Mouse (Mus musculus) intestine, embryonic 15.5 days (tissue): ENCODE data around the gene Gse1. TPM values are rescaled to one million over a fixed set of nuclear protein-coding genes. Genes with fewer than 3 reads are reported as not detected.

ENCODE experiments used
- ATAC-seq: fragments of 200-750 bp; cut with Nextera tagmentation; 2 replicates; pipeline ENCODE4 v1.8.0; 2017; ENCODE audit warnings: moderate TSS enrichment, moderate library complexity
- H3K27ac ChIP-seq: fragments of 300-500 bp; sonication (generic); 2 replicates; pipeline ENCODE4 v1.5.1; 2015; ENCODE audit warnings: mild to moderate bottlenecking, inconsistent platforms
- H3K27me3 ChIP-seq: fragments of 300-500 bp; sonication (generic); replicated peaks from 2 replicates; pipeline ENCODE4 v1.6.1; 2015; ENCODE audit warnings: inconsistent platforms
- H3K36me3 ChIP-seq: fragments of 300-500 bp; sonication (generic); 2 replicates; pipeline ENCODE4 v1.6.1; 2015; ENCODE audit warnings: inconsistent platforms
- H3K4me1 ChIP-seq: fragments of 300-500 bp; sonication (generic); replicated peaks from 2 replicates; pipeline ENCODE4 v1.6.1; 2015; ENCODE audit warnings: inconsistent platforms
- H3K4me2 ChIP-seq: fragments of 300-500 bp; sonication (generic); replicated peaks from 2 replicates; pipeline ENCODE4 v1.6.1; 2015; ENCODE audit warnings: mild to moderate bottlenecking, inconsistent platforms
- H3K4me3 ChIP-seq: fragments of 300-500 bp; sonication (generic); replicated peaks from 2 replicates; pipeline ENCODE4 v1.5.1; 2015; ENCODE audit warnings: inconsistent platforms
- H3K9ac ChIP-seq: fragments of 300-500 bp; sonication (generic); 2 replicates; pipeline ENCODE4 v1.6.1; 2015; ENCODE audit warnings: inconsistent platforms
- H3K9me3 ChIP-seq: fragments of 300-500 bp; sonication (generic); 2 replicates; pipeline ENCODE4 v1.6.1; 2016; ENCODE audit warnings: inconsistent platforms
- WGBS: fragments of 180-500 bp; shearing (Covaris S2); methylation state at CpG from one replicate; pipeline ENCODE4 v1.1.7; 2015; 5-methylcytosine and 5-hydroxymethylcytosine counted together
- polyA plus RNA-seq: library from polyadenylated mRNA; unstranded; fragments of >200 nt; fragmentation: Nextera tagmentation; extraction: Ambion mirVana; gene quantifications from 2 replicates; pipeline ENCODE4 v1.2.1, GENCODE M21; 2015

The Gse1 gene
- polyA plus RNA-seq, 1 experiment from 2014 or later: 7.9 TPM

GRCm38 (mm10) chr8:120337627-120338026 is 109.4 kb downstream of the Gse1 start:
- WGBS: 59% methylated on average over 5 of the region's 5 CpGs

DNA sequence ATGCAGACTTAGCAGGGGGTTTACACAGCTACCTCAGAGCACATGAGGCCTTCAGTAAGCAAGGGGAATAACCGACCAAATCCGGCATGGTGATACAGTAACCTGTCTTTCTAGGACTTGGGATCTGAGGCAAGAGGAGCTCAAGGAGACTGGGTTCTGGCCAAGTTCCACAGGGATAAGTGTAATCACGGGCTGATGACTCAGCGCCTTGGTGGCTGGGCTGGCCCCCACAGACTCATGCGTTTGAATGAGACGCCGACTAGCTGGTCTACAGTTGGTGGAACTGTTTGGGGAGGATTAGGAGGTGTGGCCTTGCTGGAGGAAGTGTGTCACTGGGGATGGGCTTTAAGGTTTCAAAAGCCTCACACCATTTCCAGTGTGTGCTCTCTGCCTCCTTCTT is 110.4 kb downstream of the Gse1 start:
- no peak overlapping the region for H3K9ac ChIP-seq
- H3K4me2 ChIP-seq: no peak overlapping the region
- no peaks in the 10 kb centered on the region for H3K27me3 ChIP-seq
- H3K36me3 ChIP-seq: no peaks in the 10 kb centered on the region
- WGBS: 86% methylated on average over 7 of the region's 7 CpGs
- no peaks in the 10 kb centered on the region for H3K9me3 ChIP-seq
- no peak for ATAC-seq
- H3K4me1 ChIP-seq: peaks cover 23% of the 10 kb centered on the region
- H3K4me3 ChIP-seq: no peak overlapping the region
- no peak overlapping the region for H3K27ac ChIP-seq

More at GRCm38 (mm10) chr8:120337627-120338026, 109.4 kb downstream of the Gse1 start:
- Histone ChIP-seq H3K27ac (no peak overlapping the region), H3K9me3 (no peaks in the 10 kb centered on the region), H3K4me2 (no peak overlapping the region), H3K36me3 (no peaks in the 10 kb centered on the region), H3K27me3 (no peaks in the 10 kb centered on the region), H3K4me3 (no peak overlapping the region), H3K9ac (no peak overlapping the region), H3K4me1 (peaks cover 23% of the 10 kb centered on the region)
- no peak for ATAC-seq

DNA sequence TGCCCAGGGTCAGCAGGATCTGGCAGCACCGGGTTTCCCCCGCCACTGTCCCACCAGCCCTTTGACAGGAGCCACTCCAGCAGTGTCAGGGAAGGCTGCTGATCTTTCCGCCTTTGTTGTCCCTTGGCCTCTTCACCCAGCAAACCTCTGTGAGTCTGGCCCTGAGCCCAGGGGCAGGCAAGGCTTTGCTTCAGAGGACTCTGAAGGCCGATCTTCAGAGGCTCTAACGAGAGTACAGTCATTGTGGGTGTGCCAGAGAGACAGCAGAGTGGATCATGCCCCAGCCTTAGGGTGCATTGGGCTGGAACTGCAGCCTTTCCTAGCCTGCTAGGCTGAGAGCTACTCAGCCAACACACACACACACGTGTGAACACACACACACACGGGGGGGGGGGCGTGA is 111.5 kb downstream of the Gse1 start:
- no peak for ATAC-seq
- H3K4me1 ChIP-seq: peaks cover 20% of the 10 kb centered on the region
- 75% methylated on average over 7 of the region's 8 CpGs for WGBS

DNA sequence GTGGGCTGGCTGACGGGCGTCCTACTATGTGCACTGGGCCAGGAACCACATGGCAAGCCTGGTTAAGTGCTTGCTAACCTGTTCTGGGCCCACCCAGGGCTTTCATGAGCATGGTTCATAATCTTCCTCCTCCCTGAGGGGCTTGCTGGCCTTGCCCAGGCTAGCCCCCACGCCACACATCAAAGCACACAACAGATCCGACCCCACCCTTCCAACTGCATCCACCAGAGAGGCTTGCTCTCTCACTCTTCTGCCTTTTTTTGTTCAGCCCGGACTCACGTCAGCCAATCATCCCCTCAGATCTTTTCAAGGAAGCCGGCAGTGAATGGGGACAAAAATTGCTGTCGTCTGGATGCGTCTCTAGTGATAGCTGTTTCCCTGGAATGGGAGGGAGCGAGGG is 112.9 kb downstream of the Gse1 start:
- Histone ChIP-seq H3K27ac (no peak overlapping the region), H3K4me2 (no peak overlapping the region), H3K4me1 (peaks cover 6% of the 10 kb centered on the region), H3K9ac (no peak overlapping the region), H3K9me3 (no peaks in the 10 kb centered on the region), H3K27me3 (no peaks in the 10 kb centered on the region), H3K4me3 (no peak overlapping the region), H3K36me3 (no peaks in the 10 kb centered on the region)
- WGBS: 85% methylated on average over 10 of the region's 10 CpGs
- ATAC-seq: no peak

More for the DNA sequence above, 111.5 kb downstream of the Gse1 start:
- H3K36me3 ChIP-seq: no peaks in the 10 kb centered on the region
- H3K4me2 ChIP-seq: no peak overlapping the region
- H3K27ac ChIP-seq: no peak overlapping the region
- H3K9me3 ChIP-seq: no peaks in the 10 kb centered on the region
- H3K27me3 ChIP-seq: no peaks in the 10 kb centered on the region
- H3K4me3 ChIP-seq: no peak overlapping the region
- H3K9ac ChIP-seq: no peak overlapping the region

- H3K4me3 ChIP-seq: no peak overlapping the region
- no peak overlapping the region for H3K4me2 ChIP-seq
- no peak overlapping the region for H3K27ac ChIP-seq
- 73% methylated on average over 7 of the region's 7 CpGs for WGBS
- no peak overlapping the region for H3K9ac ChIP-seq
- peaks cover 8% of the 10 kb centered on the region; the same call in 1 of the 2 replicates for H3K4me1 ChIP-seq
- H3K9me3 ChIP-seq: no peaks in the 10 kb centered on the region
- no peaks in the 10 kb centered on the region for H3K36me3 ChIP-seq
- no peaks in the 10 kb centered on the region for H3K27me3 ChIP-seq
- ATAC-seq: no peak
These were observed 114.7 kb downstream of the Gse1 start for GRCm38 (mm10) chr8:120342847-120343548.

DNA sequence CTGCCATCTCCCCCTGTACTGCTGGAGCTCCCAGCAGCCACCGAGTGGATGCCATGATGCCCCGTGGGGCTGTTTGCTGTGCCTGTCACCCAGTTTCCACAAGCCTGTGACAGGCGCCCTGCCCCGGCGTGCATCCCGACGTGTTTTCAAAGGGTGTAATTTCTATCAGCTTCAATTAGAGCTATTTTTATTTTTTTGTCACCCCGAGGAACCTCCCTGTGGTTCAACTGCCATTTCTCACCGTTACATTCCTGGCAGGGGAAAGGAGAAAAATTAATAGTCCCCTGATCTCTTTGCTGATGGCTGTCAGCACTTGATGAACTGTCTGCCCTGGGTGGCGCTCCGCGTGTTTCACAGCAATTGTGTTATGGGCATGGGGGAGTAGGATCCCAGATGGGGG is 115.3 kb downstream of the Gse1 start:
- 82% methylated on average over 12 of the region's 12 CpGs for WGBS
- H3K4me3 ChIP-seq: no peak overlapping the region
- no peak for ATAC-seq

GRCm38 (mm10) chr8:120344166-120344565 is 115.9 kb downstream of the Gse1 start:
- no peak overlapping the region for H3K4me3 ChIP-seq
- H3K9me3 ChIP-seq: no peaks in the 10 kb centered on the region
- H3K27ac ChIP-seq: no peak overlapping the region
- H3K9ac ChIP-seq: no peak overlapping the region
- H3K27me3 ChIP-seq: no peaks in the 10 kb centered on the region
- H3K4me2 ChIP-seq: no peak overlapping the region
- peaks cover 15% of the 10 kb centered on the region; the same call in 1 of the 2 replicates for H3K4me1 ChIP-seq
- ATAC-seq: no peak
- no peaks in the 10 kb centered on the region for H3K36me3 ChIP-seq
- 44% methylated on average over 4 of the region's 4 CpGs for WGBS

More for the DNA sequence above, 115.3 kb downstream of the Gse1 start:
- Histone ChIP-seq H3K27ac (no peak overlapping the region), H3K9ac (no peak overlapping the region), H3K9me3 (no peaks in the 10 kb centered on the region), H3K27me3 (no peaks in the 10 kb centered on the region), H3K4me1 (peaks cover 11% of the 10 kb centered on the region; the same call in 1 of the 2 replicates), H3K4me2 (no peak overlapping the region), H3K36me3 (no peaks in the 10 kb centered on the region)

- no peaks in the 10 kb centered on the region for H3K9me3 ChIP-seq
- H3K9ac ChIP-seq: no peak overlapping the region
- H3K36me3 ChIP-seq: no peaks in the 10 kb centered on the region
- no peak overlapping the region for H3K4me3 ChIP-seq
- no peak overlapping the region for H3K27ac ChIP-seq
- H3K27me3 ChIP-seq: no peaks in the 10 kb centered on the region
- 60% methylated on average over 13 of the region's 13 CpGs for WGBS
- ATAC-seq: no peak
- no peak overlapping the region for H3K4me2 ChIP-seq
- peaks cover 15% of the 10 kb centered on the region; the same call in 1 of the 2 replicates for H3K4me1 ChIP-seq
These were observed 116.3 kb downstream of the Gse1 start for GRCm38 (mm10) chr8:120344583-120344982.

DNA sequence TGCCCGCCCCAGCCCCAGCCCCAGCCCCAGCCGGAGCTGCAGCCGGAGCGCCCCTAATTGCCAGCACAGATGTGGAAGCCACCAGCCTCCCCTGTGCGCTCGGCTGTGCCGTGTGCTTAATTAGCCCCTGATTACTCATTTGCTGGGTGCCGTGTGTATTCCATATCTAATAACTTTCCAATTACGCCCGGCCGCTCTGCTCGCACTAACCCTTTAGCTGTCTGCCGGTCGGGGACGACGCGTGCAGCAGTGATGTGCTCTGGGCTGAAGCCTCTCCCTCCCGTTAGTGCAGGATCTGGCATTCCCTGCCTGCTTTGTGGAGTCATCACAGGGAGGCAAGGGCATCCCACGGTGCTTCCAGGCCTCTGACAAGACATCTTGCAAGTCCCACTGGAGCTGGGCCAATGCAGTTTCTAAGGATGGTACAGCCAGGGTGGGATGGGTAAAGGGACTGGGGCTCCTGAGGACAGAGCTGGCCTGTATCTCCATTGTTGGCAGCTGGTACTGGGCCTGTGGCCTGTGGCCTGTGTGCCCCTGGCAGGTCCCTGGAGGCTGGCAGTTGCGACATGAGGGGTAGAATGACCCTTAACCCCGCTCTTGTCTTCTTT is 119.6 kb downstream of the Gse1 start:
- Histone ChIP-seq H3K27me3 (no peaks in the 10 kb centered on the region), H3K9ac (no peak overlapping the region), H3K27ac (no peak overlapping the region), H3K36me3 (no peaks in the 10 kb centered on the region), H3K4me2 (no peak overlapping the region), H3K4me3 (no peak overlapping the region), H3K9me3 (no peaks in the 10 kb centered on the region), H3K4me1 (peaks cover 28% of the 10 kb centered on the region)
- ATAC-seq: no peak
- 80% methylated on average over 21 of the region's 21 CpGs for WGBS

DNA sequence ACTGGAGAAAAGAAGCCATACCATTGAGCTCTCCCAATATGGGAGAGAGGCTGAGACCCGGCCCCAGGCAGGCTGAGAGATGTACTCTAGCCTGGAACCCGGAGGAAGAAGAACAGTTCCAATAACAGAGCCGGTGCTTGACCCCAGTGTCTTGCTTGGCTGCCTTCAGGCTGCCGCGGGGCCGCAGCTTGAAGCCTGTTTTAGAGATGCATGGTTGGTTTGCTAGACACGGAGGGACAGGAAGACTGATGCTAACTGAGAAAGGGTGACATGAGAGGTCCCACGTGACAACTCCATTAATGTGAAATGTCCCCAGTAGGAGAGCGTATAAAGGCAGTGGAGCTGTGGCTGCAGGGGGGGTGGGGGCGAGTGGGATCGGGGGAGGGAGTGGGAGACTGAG is 120.7 kb downstream of the Gse1 start:
- Histone ChIP-seq H3K36me3 (no peaks in the 10 kb centered on the region), H3K9ac (no peak overlapping the region), H3K4me1 (peaks cover 28% of the 10 kb centered on the region), H3K4me3 (no peak overlapping the region), H3K9me3 (no peaks in the 10 kb centered on the region), H3K4me2 (no peak overlapping the region), H3K27ac (no peak overlapping the region), H3K27me3 (no peaks in the 10 kb centered on the region)
- ATAC-seq: no peak
- WGBS: 53% methylated on average over 11 of the region's 11 CpGs

DNA sequence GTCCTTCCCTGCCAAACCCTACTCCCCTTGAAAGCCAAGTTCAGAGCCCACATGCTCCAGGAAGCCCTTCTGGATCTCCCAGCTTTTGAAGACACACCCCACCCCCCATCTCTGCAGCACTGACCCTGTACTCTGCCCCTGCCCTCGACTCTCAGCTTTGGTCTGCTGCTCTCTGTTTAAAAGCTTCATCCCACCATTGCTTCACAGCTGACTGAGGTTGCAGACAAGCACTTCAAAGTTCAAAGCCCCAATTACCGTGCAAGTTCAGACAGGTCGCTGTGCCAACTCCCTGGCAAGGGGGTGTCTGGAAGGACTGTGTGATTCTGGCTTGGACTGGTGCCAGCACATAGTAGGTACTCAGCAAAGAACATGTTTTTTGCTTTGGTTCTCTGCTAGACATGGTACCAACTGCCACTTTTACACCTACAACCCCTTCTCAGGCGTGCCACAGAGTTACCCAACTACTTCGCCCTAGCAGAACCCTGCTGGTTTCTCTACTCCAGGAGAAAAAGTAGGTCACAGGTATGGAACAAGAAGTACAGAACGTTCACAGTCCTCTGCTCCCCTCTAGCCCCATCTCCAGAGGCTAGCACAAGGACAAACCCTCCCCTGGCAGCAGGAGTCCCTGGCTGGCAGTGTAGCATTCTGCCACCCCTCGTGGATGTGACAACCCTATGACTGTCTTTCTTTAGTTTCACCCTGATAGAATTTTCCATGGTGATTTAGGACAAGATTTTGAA is 123.2 kb downstream of the Gse1 start:
- Histone ChIP-seq H3K27me3 (no peaks in the 10 kb centered on the region), H3K9ac (no peak overlapping the region; the same call in 1 of the 2 replicates), H3K4me1 (peaks cover 31% of the 10 kb centered on the region), H3K27ac (no peak overlapping the region), H3K36me3 (no peaks in the 10 kb centered on the region), H3K9me3 (no peaks in the 10 kb centered on the region), H3K4me3 (no peak overlapping the region), H3K4me2 (no peak overlapping the region)
- no peak for ATAC-seq
- WGBS: 53% methylated on average over 7 of the region's 7 CpGs

DNA sequence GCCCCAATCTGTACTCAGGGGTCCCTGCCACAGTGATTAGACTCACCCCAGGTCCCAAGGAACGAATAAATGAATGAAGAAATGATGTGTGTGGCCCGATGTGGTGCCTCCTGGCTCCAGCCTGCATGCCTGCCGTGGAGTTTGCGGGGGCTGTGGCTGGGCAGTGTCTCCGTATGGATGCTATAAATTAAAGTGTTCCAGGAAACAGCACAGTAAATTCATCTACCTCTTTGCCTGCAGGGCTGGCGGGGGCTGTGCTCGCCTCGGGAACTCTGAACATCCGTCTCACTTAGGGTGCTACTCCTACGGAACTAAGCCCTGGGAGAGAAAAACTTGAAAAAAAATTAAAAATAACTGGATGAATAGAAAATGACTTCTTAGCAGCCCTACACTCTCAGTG is 123.8 kb downstream of the Gse1 start:
- Histone ChIP-seq H3K27me3 (no peaks in the 10 kb centered on the region), H3K4me3 (no peak overlapping the region), H3K4me1 (peaks cover 26% of the 10 kb centered on the region), H3K9me3 (no peaks in the 10 kb centered on the region), H3K4me2 (no peak overlapping the region), H3K36me3 (no peaks in the 10 kb centered on the region), H3K9ac (no peak overlapping the region; the same call in 1 of the 2 replicates), H3K27ac (no peak overlapping the region)
- WGBS: 25% methylated on average over 10 of the region's 10 CpGs
- ATAC-seq: no peak
